Mouse (Mus musculus): Measurements from ENCODE around the gene Calm2.

- TF ChIP-seq CTCF (IDR thresholded peaks at IDR 0.05; ENCODE audit: borderline replicate concordance, insufficient read depth, low read depth, low read length) (no peak), POLR2A (IDR thresholded peaks at IDR 0.05; ENCODE audit: borderline replicate concordance, insufficient read depth, low read length) (no peak)
These were observed 43.6 kb upstream of the Calm2 start for GRCm38 (mm10) chr17:87490295-87490694.

All from cerebellum, adult 2 months (tissue).